Mouse (Mus musculus) right cerebral cortex, adult 18-20 months (tissue): ENCODE measurements around the gene Slc24a3.

Source experiments
- DNase-seq: peaks from one replicate; pipeline ENCODE4 v3.0.0; 2022; ENCODE audit warnings: mixed read lengths

Gene Slc24a3

GRCm38 (mm10) chr2:145167664-145168360 is at the start of gene Slc24a3:
TSS of gene Slc24a3 (plus strand) at chr2:145167754.
- DNase-seq: peak; percentile 87

- no peak for DNase-seq
Observed at GRCm38 (mm10) chr2:145117762-145118161, 49.8 kb upstream of the Slc24a3 start.

GRCm38 (mm10) chr2:145127747-145128146 is 39.8 kb upstream of the Slc24a3 start:
- no peak for DNase-seq

DNA sequence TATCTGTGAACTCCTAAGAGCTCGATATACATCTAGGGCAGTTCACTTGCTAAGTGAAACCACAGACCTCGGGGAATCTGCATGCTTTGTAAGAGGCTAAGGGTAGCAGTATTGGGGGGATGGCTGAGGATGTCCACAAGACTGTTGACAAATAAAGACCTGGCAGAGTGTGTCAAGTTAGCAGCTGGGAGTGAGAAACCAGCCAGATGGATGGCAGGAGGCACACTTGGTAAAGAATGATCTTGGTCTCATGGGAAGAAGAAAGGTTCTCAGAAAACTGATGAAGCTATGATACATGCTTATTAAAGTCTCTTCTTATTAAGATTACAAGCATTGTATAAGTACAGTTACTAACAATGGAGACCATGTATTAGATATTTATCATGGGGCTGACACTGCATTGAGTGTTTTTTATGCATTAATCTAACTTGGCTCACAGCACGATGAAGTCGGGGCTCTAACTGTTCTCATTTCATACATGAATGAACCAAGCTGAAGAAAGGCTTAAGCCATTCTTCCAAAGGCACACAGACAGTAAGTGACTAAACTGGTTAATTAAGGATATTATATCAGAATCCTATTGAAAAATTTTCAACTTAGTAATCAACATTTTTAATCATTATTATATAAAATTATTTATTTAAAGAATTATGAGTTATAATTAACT is 30.8 kb upstream of the Slc24a3 start:
- DNase-seq: no peak

DNA sequence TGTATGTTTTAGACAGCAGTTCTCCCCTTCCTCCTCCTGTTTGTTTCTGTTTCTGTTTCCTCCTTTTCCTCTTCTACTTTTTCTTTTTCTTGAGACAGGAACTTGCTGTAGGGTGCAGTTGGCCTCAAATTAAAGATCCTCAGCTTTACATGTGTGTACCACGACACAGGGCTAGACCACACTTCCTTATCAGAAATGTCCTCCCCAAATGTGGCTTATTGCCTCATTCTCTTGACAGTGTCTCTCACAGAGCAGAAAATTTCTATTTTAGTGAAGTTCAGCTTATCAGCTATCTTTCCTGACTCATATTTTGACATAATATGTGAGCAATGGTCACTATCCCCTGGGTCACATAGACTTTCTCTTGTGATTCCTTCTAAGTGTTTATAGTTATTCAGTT is 17.1 kb upstream of the Slc24a3 start:
- DNase-seq: no peak

- no peak for DNase-seq
Observed at GRCm38 (mm10) chr2:145150821-145151220, 16.7 kb upstream of the Slc24a3 start.

- DNase-seq: no peak
Observed at GRCm38 (mm10) chr2:145152281-145152680, 15.3 kb upstream of the Slc24a3 start.

DNA sequence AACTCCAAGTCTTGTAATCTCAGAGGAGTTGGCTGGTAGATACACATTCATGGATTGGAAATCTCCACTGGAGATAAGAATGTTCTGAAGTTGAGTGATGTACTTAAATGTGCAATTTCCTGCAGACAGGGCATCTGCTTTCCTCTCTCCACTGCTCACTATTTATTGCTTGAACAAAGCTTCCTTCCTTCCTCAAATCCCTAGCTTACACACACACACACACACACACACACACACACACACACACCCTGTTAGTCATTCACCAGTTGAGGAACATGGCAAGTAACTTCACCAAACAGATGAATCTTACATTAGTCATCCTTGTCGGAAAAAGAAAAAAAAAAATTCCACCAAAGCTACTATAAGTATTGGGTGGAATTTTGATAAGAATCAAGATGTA is 8.6 kb upstream of the Slc24a3 start:
- DNase-seq: no peak

DNA sequence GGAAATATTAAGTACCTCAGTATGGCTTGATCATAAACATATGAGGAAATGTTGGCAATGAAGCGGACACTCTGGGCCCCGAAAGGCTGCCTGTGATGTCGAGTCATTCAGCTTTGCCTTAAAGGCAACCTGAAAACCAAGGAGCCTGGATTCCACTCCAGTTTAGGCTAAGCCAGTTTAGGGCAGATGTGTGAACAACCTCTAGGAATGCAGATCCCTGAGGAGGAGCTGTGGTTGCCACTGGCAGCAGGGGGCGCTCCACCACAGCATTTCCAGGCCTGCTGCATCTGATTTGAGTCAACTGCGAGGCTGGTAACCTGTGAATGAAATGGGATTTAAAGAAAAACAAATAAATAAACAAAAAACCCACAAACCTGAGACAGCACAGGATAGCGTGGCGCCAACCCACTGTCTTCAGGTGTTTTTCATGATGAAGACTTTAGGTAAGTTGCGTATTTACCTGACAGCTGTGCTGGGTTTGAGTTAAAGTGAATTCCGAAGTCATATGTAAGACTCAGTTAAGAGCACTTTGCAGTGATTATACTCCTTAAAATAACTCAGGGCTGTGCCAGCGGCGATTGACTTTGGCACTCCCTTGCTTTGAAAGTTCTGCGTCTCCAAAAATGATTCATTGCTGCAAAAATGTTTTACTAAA is 6.4 kb upstream of the Slc24a3 start:
- DNase-seq: peak; percentile 79

- no peak for DNase-seq
Observed at GRCm38 (mm10) chr2:145164086-145164485, 3.5 kb upstream of the Slc24a3 start.

- DNase-seq: no peak
Observed at GRCm38 (mm10) chr2:145164562-145164961, 3.0 kb upstream of the Slc24a3 start.

- DNase-seq: no peak
Observed at GRCm38 (mm10) chr2:145165076-145165475, 2.5 kb upstream of the Slc24a3 start.

GRCm38 (mm10) chr2:145165854-145166253 is 1.7 kb upstream of the Slc24a3 start:
- DNase-seq: no peak

DNA sequence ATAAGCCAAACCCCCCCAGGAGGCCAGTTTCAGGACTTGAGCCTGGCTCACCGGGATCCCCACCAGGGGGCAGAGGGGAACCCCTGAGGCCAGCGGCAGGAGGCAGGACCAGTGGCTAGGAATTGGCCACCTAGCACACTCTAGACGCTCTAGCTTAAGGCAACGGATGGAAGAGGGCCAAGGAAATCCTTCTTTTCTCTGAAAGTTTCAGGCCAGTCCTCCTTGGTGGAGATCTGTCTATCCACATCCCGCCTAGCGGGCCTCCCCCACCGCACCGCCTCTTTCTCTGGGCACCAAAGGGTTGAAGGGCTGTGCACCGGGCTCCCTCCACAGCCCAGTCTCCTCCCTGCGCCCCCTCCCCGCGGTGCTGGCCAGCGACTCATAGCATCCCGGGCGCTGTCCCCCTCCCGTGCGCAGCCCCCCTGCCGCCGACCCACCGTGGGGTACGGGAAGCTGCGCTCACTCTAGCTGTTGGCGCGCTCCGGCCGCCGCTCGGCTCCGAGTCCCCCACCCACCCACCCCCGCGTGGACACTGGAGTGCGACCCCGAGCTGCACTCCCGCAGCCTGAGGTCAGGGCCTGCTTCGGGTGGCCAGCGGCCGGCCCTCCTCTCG is 397 bp upstream of the Slc24a3 start:
- DNase-seq: peak; percentile 53

DNA sequence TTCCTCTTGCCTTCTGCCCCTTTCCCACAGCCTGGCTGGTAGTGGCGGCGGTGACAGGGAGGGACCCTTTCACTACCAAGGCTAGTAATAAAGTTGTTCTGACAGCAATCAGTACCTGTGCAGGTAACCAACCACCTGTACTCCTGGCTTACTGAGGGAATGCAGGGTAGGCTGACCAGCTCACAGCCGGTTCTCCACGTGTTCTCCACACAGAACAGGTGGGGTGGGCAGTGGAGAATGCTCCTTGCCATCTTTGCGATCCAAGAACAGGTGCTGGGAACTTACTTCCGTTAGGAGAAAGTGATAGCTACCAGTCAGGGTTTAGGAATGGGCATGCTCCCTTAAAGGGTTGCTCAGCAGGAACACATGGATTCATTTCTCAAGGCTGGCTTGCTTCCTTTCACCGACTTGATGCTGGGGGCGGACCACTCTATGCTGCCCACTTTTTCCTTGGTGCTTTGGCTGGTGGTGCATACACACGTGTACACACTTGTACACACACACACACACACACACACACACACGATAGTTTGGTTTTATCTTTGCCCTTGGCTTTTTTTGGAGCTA is 934 bp downstream of the Slc24a3 start:
- no peak for DNase-seq

- DNase-seq: peak; percentile 52
Observed at GRCm38 (mm10) chr2:145172978-145173655, 5.6 kb downstream of the Slc24a3 start.

DNA sequence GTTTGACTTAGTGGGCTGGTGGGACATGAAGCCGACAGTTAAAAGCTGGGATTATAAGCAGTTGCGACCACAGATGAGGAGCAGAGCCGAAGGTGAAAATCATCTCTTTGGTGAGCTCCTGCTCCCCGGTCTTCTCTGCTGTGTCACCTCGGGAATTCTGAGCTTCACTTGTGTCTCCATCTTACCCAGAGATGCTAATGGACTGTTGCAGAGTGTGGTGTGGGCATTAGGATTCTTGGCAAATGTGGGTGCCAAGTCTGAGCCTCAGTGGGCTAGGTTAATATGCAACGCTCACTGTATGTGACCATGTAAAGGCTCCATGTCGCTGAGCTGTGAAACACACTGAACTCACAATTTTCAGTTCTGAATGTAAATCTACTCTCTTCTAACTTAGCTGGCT is 7.5 kb downstream of the Slc24a3 start:
- no peak for DNase-seq

- DNase-seq: no peak
Observed at GRCm38 (mm10) chr2:145182410-145182809, 14.9 kb downstream of the Slc24a3 start.

- DNase-seq: no peak
Observed at GRCm38 (mm10) chr2:145188828-145189227, 21.3 kb downstream of the Slc24a3 start.

DNA sequence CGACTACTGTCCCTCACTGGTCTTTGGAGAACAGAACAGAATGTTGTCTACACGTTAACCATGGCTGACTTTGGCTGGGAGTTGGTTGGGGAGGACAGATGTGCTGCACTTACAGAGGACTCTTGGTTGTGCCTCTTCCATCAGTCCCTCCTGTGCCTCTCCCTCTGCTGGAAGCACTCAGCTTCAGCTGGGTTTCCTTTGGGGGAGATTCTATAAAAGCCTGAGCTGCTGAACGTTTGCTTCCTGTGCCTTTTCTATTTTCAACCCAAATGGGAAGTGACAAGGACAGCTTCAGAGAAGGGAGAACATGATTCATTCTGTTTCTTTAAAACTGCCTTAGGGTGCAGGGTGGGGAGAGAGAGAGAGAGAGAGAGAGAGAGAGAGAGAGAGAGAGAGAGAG is 28.5 kb downstream of the Slc24a3 start:
- DNase-seq: peak; percentile 58

- no peak for DNase-seq
Observed at GRCm38 (mm10) chr2:145196501-145197042, 29.0 kb downstream of the Slc24a3 start.

GRCm38 (mm10) chr2:145197076-145197475 is 29.5 kb downstream of the Slc24a3 start:
- DNase-seq: peak; percentile 74
